Mouse (Mus musculus) MEL (cell line): ENCODE measurements around the gene Slc22a13. TPM values are rescaled to one million over a fixed set of nuclear protein-coding genes. Genes with fewer than 3 reads are reported as not detected.

Experiments used
- DNase-seq: peaks from one replicate; pipeline ENCODE4 v3.0.0; 2011; ENCODE audit warnings: low read depth, low spot score
- H3K27ac ChIP-seq: 2 replicates; pipeline ENCODE4 v1.5.1; 2012; ENCODE audit warnings: low read depth, mild to moderate bottlenecking, control low read depth, low read length, moderate library complexity; ENCODE audit not compliant: control insufficient read depth
- H3K27me3 ChIP-seq, 2 experiments: fragments of 150-350 bp in 1 of 2; sonication (generic) in 1 of 2; 2 replicates each; pipeline ENCODE4 v1.6.1; 2012; ENCODE audit warnings: low read length in 2 of 2, mild to moderate bottlenecking in 2 of 2, improper control_type of control experiment in 1 of 2, moderate library complexity in 1 of 2; ENCODE audit not compliant: insufficient read depth in 2 of 2, control insufficient read depth in 1 of 2
- H3K36me3 ChIP-seq, 2 experiments: 2 replicates each; pipeline ENCODE4 v1.6.1; 2012 to 2014; ENCODE audit warnings: low read length in 2 of 2, improper control_type of control experiment in 1 of 2, inconsistent platforms in 1 of 2, mild to moderate bottlenecking in 1 of 2; ENCODE audit not compliant: insufficient read depth in 2 of 2, control insufficient read depth in 1 of 2
- H3K4me1 ChIP-seq, 2 experiments: fragments of 150-350 bp in 1 of 2; sonication (generic) in 1 of 2; 2 replicates each; pipeline ENCODE4 v1.6.1; 2012; ENCODE audit warnings: low read length in 2 of 2, improper control_type of control experiment in 1 of 2, mild to moderate bottlenecking in 1 of 2; ENCODE audit not compliant: insufficient read depth in 2 of 2, control insufficient read depth in 1 of 2
- H3K4me3 ChIP-seq, 2 experiments: fragments of 150-350 bp in 1 of 2; sonication (generic) in 1 of 2; 2 replicates each; pipeline ENCODE4 v1.5.1; 2012; ENCODE audit warnings: low read depth in 2 of 2, low read length in 2 of 2, mild to moderate bottlenecking in 2 of 2, moderate library complexity in 2 of 2, control low read depth in 1 of 2, improper control_type of control experiment in 1 of 2; ENCODE audit not compliant: control insufficient read depth in 1 of 2, insufficient read depth in 1 of 2
- H3K79me2 ChIP-seq: 2 replicates; pipeline ENCODE4 v1.6.1; 2012; ENCODE audit warnings: mild to moderate bottlenecking, low read length, moderate library complexity; ENCODE audit not compliant: control insufficient read depth, poor library complexity, insufficient read depth
- H3K9ac ChIP-seq: 2 replicates; pipeline ENCODE4 v1.6.1; 2012; ENCODE audit warnings: low read depth, mild to moderate bottlenecking, control low read depth, low read length, moderate library complexity; ENCODE audit not compliant: control insufficient read depth, poor library complexity, severe bottlenecking
- H3K9me3 ChIP-seq: fragments of 150-350 bp; sonication (generic); replicated peaks from 2 replicates; pipeline ENCODE4 v1.6.1; 2012; ENCODE audit warnings: mild to moderate bottlenecking, low read length, improper control_type of control experiment, moderate library complexity; ENCODE audit not compliant: insufficient read depth
- CHD2 ChIP-seq: IDR thresholded peaks from 2 replicates; pipeline ENCODE4 v1.6.1; 2011; ENCODE audit warnings: low read length, improper control_type of control experiment
- CTCF ChIP-seq, 3 experiments: IDR thresholded peaks in 2 of 3; conservative IDR thresholded peaks in 1 of 3; 2 replicates each; pipeline ENCODE4 v1.5.1; 2011 to 2012; ENCODE audit warnings: low read length in 3 of 3, low read depth in 2 of 3, mild to moderate bottlenecking in 2 of 3, improper control_type of control experiment in 1 of 3, inconsistent platforms in 1 of 3, mixed read lengths in 1 of 3, moderate library complexity in 1 of 3; ENCODE audit not compliant: control insufficient read depth in 1 of 3, insufficient read depth in 1 of 3, poor library complexity in 1 of 3, severe bottlenecking in 1 of 3
- E2F4 ChIP-seq: IDR thresholded peaks from 2 replicates; pipeline ENCODE4 v1.6.1; 2011; ENCODE audit warnings: low read depth, low read length, improper control_type of control experiment, borderline replicate concordance
- EP300 ChIP-seq, 2 experiments: IDR thresholded peaks; 2 replicates each; pipeline ENCODE4 v1.6.1; 2011; ENCODE audit warnings: improper control_type of control experiment in 2 of 2, low read length in 2 of 2, low read depth in 1 of 2, mild to moderate bottlenecking in 1 of 2
- ETS1 ChIP-seq: IDR thresholded peaks from 2 replicates; pipeline ENCODE4 v1.6.1; 2012; ENCODE audit warnings: low read depth, mild to moderate bottlenecking, inconsistent platforms, low read length, improper control_type of control experiment, moderate library complexity
- GABPA ChIP-seq: IDR thresholded peaks from 2 replicates; pipeline ENCODE4 v1.6.1; 2012; ENCODE audit warnings: low read depth, mild to moderate bottlenecking, inconsistent platforms, low read length, improper control_type of control experiment, moderate library complexity
- HCFC1 ChIP-seq: IDR thresholded peaks from 2 replicates; pipeline ENCODE4 v1.6.1; 2012; ENCODE audit warnings: low read depth, mild to moderate bottlenecking, inconsistent platforms, low read length, improper control_type of control experiment, moderate library complexity
- JUND ChIP-seq: IDR thresholded peaks from 2 replicates; pipeline ENCODE4 v1.6.1; 2011; ENCODE audit warnings: low read depth, mild to moderate bottlenecking, improper control_type of control experiment, low read length
- MAFK ChIP-seq: IDR thresholded peaks from 2 replicates; pipeline ENCODE4 v1.6.1; 2011; ENCODE audit warnings: low read depth, mild to moderate bottlenecking, low read length, improper control_type of control experiment, borderline replicate concordance
- MAZ ChIP-seq: IDR thresholded peaks from 2 replicates; pipeline ENCODE4 v1.6.1; 2012; ENCODE audit warnings: low read depth, mild to moderate bottlenecking, inconsistent platforms, low read length, improper control_type of control experiment
- MYB ChIP-seq: IDR thresholded peaks from 2 replicates; pipeline ENCODE4 v1.6.1; 2011; ENCODE audit warnings: mild to moderate bottlenecking, low read depth, low read length, improper control_type of control experiment
- MYC ChIP-seq: IDR thresholded peaks from 2 replicates; pipeline ENCODE4 v1.6.1; 2011; ENCODE audit warnings: low read depth, mild to moderate bottlenecking, low read length, improper control_type of control experiment, moderate library complexity
- NELFE ChIP-seq: IDR thresholded peaks from 2 replicates; pipeline ENCODE4 v1.6.1; 2011; ENCODE audit warnings: low read depth, low read length, improper control_type of control experiment
- NRF1 ChIP-seq: IDR thresholded peaks from 2 replicates; pipeline ENCODE4 v1.6.1; 2014; ENCODE audit warnings: low read depth, mild to moderate bottlenecking, inconsistent platforms, low read length, improper control_type of control experiment, moderate library complexity; ENCODE audit not compliant: poor library complexity, insufficient read depth, severe bottlenecking
- POLR2A ChIP-seq, 2 experiments: IDR thresholded peaks; 2 replicates each; pipeline ENCODE4 v1.6.1; 2011 to 2012; ENCODE audit warnings: low read length in 2 of 2, mild to moderate bottlenecking in 2 of 2, control low read depth in 1 of 2, improper control_type of control experiment in 1 of 2, low read depth in 1 of 2, moderate library complexity in 1 of 2; ENCODE audit not compliant: control insufficient read depth in 1 of 2, insufficient read depth in 1 of 2, poor library complexity in 1 of 2
- POLR2AphosphoS5 ChIP-seq: IDR thresholded peaks from 2 replicates; pipeline ENCODE4 v1.6.1; 2012; ENCODE audit warnings: low read depth, borderline replicate concordance, mild to moderate bottlenecking, inconsistent platforms, low read length, moderate library complexity, mixed read lengths
- RCOR1 ChIP-seq: IDR thresholded peaks from 2 replicates; pipeline ENCODE4 v1.6.1; 2012; ENCODE audit warnings: low read depth, mild to moderate bottlenecking, inconsistent platforms, low read length, improper control_type of control experiment
- SMC3 ChIP-seq: IDR thresholded peaks from 2 replicates; pipeline ENCODE4 v1.6.1; 2011; ENCODE audit warnings: low read depth, low read length, improper control_type of control experiment
- TAL1 ChIP-seq: IDR thresholded peaks from 2 replicates; pipeline ENCODE4 v1.6.1; 2012; ENCODE audit warnings: mild to moderate bottlenecking, inconsistent platforms, low read length, moderate library complexity, mixed read lengths
- TCF12 ChIP-seq: IDR thresholded peaks from 2 replicates; pipeline ENCODE4 v1.6.1; 2014; ENCODE audit warnings: low read depth, mild to moderate bottlenecking, inconsistent platforms, low read length, improper control_type of control experiment, moderate library complexity
- UBTF ChIP-seq: IDR thresholded peaks from 2 replicates; pipeline ENCODE4 v1.6.1; 2012; ENCODE audit warnings: low read depth, mild to moderate bottlenecking, inconsistent platforms, low read length, improper control_type of control experiment, moderate library complexity, borderline replicate concordance; ENCODE audit not compliant: insufficient read depth
- USF2 ChIP-seq, 2 experiments: IDR thresholded peaks; 2 replicates each; pipeline ENCODE4 v1.6.1; 2011 to 2012; ENCODE audit warnings: improper control_type of control experiment in 2 of 2, low read length in 2 of 2, borderline replicate concordance in 1 of 2, inconsistent platforms in 1 of 2, low read depth in 1 of 2, mild to moderate bottlenecking in 1 of 2; ENCODE audit not compliant: insufficient read depth in 1 of 2
- ZC3H11A ChIP-seq: IDR thresholded peaks from 2 replicates; pipeline ENCODE4 v1.6.1; 2012; ENCODE audit warnings: low read depth, mild to moderate bottlenecking, inconsistent platforms, low read length, improper control_type of control experiment
- ZNF384 ChIP-seq: IDR thresholded peaks from 2 replicates; pipeline ENCODE4 v1.6.1; 2012; ENCODE audit warnings: low read depth, mild to moderate bottlenecking, inconsistent platforms, low read length, improper control_type of control experiment
- polyA plus RNA-seq, 2 experiments: library from polyadenylated mRNA; stranded (reverse) in 1 of 2; unstranded in 1 of 2; fragments of >175 nt in 1 of 2; fragments of >200 nt in 1 of 2; gene quantifications; 2 replicates each; pipeline versions ENCODE4 v1.2.1 to v1.2.4; 2012; ENCODE audit warnings: low replicate concordance in 2 of 2, low read depth in 1 of 2; ENCODE audit not compliant: insufficient read length in 2 of 2, insufficient read depth in 1 of 2, missing spikeins in 1 of 2
- total RNA-seq: library from RNA; depleted of rRNA; stranded (reverse); fragments of 300-350 nt; gene quantifications from 2 replicates; pipeline ENCODE4 v1.2.3, GENCODE M21; 2012

The Slc22a13 gene
- total and polyA plus RNA-seq, 3 experiments: 0.04 TPM; not detected in 2

DNA sequence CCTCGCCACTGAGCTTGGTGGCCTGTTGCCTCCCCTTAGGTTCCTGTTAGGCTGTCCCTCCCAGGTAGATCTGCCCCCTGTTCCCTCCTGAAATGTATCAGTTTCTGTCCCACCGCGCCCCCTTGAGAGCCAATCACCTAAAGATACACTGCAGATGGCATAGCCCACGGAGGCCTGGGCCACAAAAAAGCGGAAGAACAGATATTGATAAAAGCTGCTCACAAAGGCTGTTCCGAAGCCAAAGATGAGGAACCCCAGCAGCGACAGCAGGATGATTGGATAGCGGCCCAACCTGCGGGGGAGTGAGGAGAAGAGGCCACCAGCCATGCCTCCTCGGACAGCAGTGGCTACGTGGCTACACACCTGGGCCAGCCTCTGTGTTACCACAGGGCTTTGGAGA, 29.6 kb downstream of the Slc22a13 start (continued):
- TF ChIP-seq UBTF: no peak
- no peak for TF ChIP-seq MYB
- TF ChIP-seq POLR2AphosphoS5: no peak
- TF ChIP-seq TCF12: peak; percentile 43; the same call in 1 of the 2 replicates
- TF ChIP-seq TAL1: no peak
- TF ChIP-seq NELFE: no peak
- TF ChIP-seq ZNF384: no peak
- peak; percentile 31; the same call in 1 of the 2 replicates for TF ChIP-seq SMC3
- no peak for TF ChIP-seq E2F4
- peak; percentile 38; the same call in 1 of the 2 replicates for TF ChIP-seq MAZ

DNA sequence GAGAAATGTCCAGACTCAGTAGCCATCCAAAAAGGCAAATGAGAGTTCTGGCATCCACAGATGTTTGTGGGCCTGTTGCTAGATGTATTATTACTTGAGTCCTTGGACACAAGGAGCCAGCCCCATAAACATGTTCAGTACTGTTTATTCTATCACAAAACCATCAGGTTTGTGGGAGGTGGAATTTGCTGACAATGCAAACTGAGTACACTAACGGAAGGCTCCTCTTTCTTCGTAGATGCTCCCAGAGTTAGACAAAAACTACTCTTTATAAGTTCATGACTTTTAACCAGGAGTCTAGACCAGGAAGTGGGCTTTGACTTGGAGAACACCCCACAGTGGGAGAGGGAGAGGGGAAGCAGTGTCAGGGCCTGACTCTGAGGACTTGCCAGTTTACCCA, 41.3 kb downstream of the Slc22a13 start:
- H3K4me1 ChIP-seq: no peaks in the 10 kb centered on the region
- H3K27me3 ChIP-seq: peaks cover 5 to 8% of the 10 kb centered on the region in 2 experiments; a peak in 3 of 4 replicates
- no peak for TF ChIP-seq JUND
- TF ChIP-seq USF2 (IDR thresholded peaks at IDR 0.05; ENCODE audit: borderline replicate concordance in 1 of 2, insufficient read depth in 1 of 2, low read depth in 1 of 2, low read length in 2 of 2): no peak
- TF ChIP-seq ZNF384: no peak
- no peak for TF ChIP-seq POLR2A (IDR thresholded peaks at IDR 0.05; ENCODE audit: control insufficient read depth in 1 of 2, insufficient read depth in 1 of 2, low read depth in 1 of 2, low read length in 2 of 2, poor library complexity in 1 of 2)
- TF ChIP-seq EP300 (IDR thresholded peaks at IDR 0.05; ENCODE audit: low read depth in 1 of 2, low read length in 2 of 2): no peak
- no peak for TF ChIP-seq CTCF (IDR thresholded peaks at IDR 0.05 in 2 of 3, conservative IDR thresholded peaks at IDR 0.05 in 1 of 3; ENCODE audit: control insufficient read depth in 1 of 3, insufficient read depth in 1 of 3, low read depth in 2 of 3, low read length in 3 of 3, poor library complexity in 1 of 3, severe bottlenecking in 1 of 3)
- no peak for TF ChIP-seq RCOR1
- TF ChIP-seq ZC3H11A: no peak
- no peak for TF ChIP-seq TCF12
- no peak for TF ChIP-seq GABPA
- TF ChIP-seq HCFC1: no peak
- TF ChIP-seq, all 39 proteins: peak for 0
- no peak overlapping the region for H3K9ac ChIP-seq
- DNase-seq: no peak
- H3K27ac ChIP-seq: no peak overlapping the region
- H3K4me3 ChIP-seq: no peak overlapping the region
- H3K36me3 ChIP-seq: no peaks in the 10 kb centered on the region
- H3K79me2 ChIP-seq: no peaks in the 10 kb centered on the region
- H3K9me3 ChIP-seq: no peaks in the 10 kb centered on the region

DNA sequence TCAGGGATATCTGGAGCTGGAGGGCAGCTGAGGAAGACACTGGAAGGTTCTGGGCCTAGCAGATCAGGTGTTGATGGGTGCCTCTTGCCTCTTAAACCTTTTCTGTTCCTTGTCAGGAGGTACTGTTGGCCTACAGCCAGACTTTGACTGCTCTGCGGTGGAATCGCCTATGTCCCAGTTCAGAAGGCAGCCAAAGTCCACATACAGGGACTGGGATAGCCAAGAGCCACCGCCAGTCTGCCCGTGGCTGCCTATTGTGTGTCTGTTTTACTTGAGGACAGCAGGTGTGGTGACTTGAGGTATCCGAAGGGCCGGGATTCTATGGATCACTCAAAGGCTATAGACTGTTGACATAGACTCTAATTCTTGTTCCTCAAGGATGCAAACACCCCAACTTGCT, 43.4 kb downstream of the Slc22a13 start:
- Histone ChIP-seq H3K4me1 (no peaks in the 10 kb centered on the region), H3K27me3 (peaks cover 0 to 8% of the 10 kb centered on the region in 2 experiments; a peak in 3 of 4 replicates)

More for the DNA sequence above, 43.4 kb downstream of the Slc22a13 start:
- no peak for TF ChIP-seq CHD2
- TF ChIP-seq ZC3H11A: no peak
- no peak for TF ChIP-seq NRF1
- no peak for TF ChIP-seq HCFC1
- TF ChIP-seq TAL1: no peak
- no peak for TF ChIP-seq POLR2A (IDR thresholded peaks at IDR 0.05; ENCODE audit: control insufficient read depth in 1 of 2, insufficient read depth in 1 of 2, low read depth in 1 of 2, low read length in 2 of 2, poor library complexity in 1 of 2)
- TF ChIP-seq JUND: no peak
- no peak for TF ChIP-seq POLR2AphosphoS5
- no peak for TF ChIP-seq MYC
- no peak for TF ChIP-seq SMC3
- TF ChIP-seq E2F4: no peak
- TF ChIP-seq ZNF384: no peak
- TF ChIP-seq MAFK: no peak
- no peak for TF ChIP-seq ETS1
- TF ChIP-seq NELFE: no peak
- H3K27ac ChIP-seq: no peak overlapping the region
- no peaks in the 10 kb centered on the region for H3K9me3 ChIP-seq
- H3K9ac ChIP-seq: no peak overlapping the region
- H3K36me3 ChIP-seq: no peaks in the 10 kb centered on the region
- no peak overlapping the region for H3K4me3 ChIP-seq
- no peak for DNase-seq
- H3K79me2 ChIP-seq: no peaks in the 10 kb centered on the region
